Mouse (Mus musculus) lung, postnatal 36 days (tissue): ENCODE measurements at regions not wholly inside any gene's neighbourhood (a gene's known extent, or its start where the extent isn't known, plus 50 kb on each side); places are given as distances from the start of the nearest gene placed in this dataset.

Experiments used
- DNase-seq: peaks from one replicate; pipeline ENCODE4 v3.0.0; 2022; ENCODE audit warnings: mixed read lengths

GRCm38 (mm10) chr13:69867296-69868065 lies 65.3 kb downstream of the Med10 start:
- no peak for DNase-seq

- DNase-seq = no peak
Observed at GRCm38 (mm10) chr13:69896536-69896935, 94.3 kb downstream of the Med10 start.

DNA sequence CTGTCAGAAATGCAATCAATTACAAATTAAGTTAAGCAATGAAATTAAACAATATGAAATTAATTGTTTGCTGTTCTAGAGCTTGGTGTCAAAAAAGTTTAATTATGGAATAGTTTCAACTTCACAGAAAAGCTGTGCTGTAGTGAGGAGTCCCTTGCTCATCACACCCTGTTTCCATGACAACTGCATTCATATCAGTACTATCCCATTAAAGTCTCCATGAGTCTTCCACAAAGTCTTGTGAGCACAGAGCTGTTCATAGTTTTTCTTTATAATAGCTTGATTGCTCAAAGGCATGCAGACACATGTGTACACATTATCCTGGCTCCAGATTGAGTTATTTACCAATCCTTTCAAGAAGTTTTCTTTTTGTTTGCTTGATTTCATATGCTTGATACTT lies 98.9 kb downstream of the Med10 start:
- DNase-seq = no peak

GRCm38 (mm10) chr13:69906802-69907537 lies 104.8 kb downstream of the Med10 start:
- DNase-seq = no peak

DNA sequence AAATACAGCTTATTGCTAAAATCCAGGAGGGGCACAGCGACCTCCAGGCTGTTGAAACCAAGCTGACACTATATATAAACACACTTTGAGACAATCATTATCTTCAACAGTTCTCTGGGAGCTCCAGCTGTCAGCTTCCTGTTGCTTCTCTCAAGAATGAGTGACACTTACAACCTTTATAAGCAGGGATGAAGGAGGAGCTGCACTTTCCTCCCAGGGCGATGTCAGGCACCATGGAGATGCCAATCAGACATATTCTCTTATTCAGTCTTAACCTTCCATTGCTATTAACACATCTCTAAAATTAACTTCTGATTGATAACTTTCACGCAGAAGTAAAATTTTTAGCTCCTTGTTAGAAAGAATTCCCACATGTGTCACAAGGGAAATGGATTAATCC lies 113.6 kb downstream of the Med10 start:
- no peak for DNase-seq

DNA sequence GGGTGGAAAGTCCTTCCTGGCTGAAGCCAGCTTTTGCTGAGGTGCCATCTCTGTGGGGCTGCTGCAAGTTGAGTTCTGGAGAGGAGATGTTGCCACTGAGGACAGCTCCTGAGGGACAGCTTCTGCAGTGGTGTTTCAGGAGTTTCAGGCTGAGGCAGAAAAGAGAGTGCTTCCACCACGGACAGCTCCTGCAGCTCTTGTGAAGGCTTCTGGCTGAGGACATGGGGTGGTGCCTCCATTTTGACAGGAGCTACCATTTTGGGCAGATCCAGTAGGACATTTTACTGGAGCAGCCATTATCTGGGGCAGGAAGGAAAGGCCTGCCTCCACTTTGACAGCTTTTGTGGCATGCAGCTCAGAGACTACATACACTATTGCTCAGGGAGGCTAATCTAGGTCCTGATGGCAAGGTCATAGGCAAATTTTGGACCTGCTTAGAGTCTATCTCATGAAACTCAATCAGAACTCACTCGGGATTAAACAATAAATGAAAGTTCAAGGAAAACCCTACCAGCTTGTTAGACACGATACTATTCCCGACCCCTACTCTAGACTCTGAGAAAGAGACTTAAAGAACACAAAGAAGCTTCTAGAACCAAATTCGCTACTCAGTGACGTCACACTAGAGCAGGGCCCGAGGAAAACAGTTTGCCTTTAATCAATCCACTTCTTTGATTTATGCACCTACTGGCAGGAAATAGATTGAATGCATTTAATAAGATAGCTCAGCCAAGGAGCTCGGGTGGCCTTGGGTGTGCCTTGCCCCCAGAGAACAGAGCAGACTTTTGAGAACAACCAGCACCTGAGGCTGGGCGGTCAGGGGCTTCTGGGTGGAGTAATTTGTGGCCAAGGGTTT lies 130.7 kb downstream of the Med10 start:
- no peak for DNase-seq

GRCm38 (mm10) chr13:69933551-69933845 lies 131.3 kb downstream of the Med10 start:
- DNase-seq = no peak

DNA sequence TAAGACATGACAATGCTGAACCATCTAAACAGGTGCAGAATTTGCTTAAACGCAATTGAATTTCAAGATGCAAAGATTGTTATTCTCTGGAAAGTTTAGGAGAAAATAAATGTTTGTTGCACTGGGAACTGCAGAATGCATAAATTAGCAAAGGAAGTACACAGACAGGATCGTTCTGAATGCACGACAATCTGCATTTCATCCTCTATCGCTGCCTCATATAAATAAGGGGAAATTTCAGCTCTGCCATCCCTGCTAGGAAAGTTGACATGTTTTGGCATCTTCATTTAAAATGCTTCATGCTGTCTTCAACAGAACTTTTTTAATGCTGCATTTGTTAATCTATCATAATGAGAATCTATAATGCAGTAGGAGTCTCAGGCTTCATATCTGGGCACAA lies 137.6 kb downstream of the Med10 start:
- DNase-seq = no peak

- no peak for DNase-seq
Observed at GRCm38 (mm10) chr13:69944651-69945050, 142.5 kb downstream of the Med10 start.

DNA sequence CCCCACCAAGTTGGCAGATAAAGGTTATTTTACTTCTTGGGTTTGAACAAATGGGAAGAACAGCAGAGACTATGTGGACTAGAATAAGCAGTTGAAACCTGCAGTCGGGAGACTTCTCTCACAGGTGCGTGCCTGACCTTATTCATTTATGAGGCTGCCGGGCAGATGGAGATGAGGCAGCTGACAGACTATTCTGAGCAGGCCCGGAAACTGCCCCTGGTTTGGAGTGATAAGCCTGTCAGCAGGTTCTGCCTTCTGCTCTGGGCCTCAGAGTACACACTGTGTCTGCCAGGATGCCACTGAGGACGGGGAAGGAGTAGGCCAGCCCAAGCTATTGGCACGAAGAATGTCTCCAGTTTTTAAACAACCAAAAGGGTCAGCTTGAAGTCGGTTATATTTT lies 144.4 kb downstream of the Med10 start:
- DNase-seq = no peak

DNA sequence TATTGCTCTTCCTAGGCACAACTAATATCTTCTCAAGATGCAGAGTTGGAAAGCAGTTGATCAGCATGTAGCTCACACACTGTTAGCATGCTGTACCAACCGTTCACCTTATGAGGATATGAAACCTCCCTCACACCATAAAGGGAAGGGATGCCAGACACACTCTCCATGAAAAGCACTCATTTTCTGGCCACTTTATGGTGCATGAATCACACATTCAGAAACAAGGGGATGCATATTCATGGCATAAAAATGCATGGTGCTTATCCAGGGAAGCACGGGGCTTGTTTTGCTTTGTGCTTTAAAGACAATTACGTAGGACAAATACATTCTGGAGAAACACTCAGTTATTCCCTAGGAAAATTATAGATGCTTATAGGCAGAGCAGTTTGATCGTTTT lies 149.9 kb downstream of the Med10 start:
- no peak for DNase-seq

DNA sequence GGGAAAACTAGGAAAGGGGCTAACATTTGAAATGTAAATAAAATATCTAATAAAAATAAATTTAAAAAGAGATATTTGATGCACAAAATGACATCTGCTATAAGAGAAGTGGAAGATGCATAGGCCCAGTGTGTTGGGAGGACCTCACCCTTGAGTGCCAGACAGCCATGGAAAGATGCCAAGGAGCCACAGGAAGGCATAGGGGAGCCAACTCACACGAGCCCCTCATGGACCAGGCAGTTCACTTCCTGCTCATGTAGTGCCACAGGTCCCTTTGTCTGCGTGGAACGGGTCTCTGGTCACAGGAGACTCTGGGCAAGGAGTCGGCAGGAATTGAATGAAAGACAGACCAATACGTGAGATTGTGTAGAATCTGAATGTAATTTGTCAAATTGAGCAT lies 152.0 kb downstream of the Med10 start:
- DNase-seq = no peak

GRCm38 (mm10) chr13:69955503-69955902 lies 153.3 kb downstream of the Med10 start:
- no peak for DNase-seq

DNA sequence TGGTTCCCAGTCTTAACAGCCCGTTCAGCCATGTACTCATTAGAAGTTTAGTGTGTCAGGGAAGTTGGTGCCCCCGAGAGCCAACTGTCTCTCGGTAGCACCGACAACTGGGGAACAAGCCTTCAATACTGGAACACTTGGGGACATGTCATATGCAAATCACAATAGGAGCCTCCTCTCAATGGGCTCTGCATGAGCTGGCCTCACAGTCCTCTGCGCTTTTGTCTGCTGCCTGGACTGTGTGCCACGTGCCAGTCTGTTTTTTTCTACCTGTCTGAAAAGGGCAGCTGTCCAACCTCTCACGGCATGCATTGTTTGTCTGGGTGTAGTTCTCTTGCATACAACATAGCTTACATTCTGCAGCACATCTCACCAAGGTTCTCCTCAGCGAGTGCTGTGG lies 161.7 kb downstream of the Med10 start:
- no peak for DNase-seq

DNA sequence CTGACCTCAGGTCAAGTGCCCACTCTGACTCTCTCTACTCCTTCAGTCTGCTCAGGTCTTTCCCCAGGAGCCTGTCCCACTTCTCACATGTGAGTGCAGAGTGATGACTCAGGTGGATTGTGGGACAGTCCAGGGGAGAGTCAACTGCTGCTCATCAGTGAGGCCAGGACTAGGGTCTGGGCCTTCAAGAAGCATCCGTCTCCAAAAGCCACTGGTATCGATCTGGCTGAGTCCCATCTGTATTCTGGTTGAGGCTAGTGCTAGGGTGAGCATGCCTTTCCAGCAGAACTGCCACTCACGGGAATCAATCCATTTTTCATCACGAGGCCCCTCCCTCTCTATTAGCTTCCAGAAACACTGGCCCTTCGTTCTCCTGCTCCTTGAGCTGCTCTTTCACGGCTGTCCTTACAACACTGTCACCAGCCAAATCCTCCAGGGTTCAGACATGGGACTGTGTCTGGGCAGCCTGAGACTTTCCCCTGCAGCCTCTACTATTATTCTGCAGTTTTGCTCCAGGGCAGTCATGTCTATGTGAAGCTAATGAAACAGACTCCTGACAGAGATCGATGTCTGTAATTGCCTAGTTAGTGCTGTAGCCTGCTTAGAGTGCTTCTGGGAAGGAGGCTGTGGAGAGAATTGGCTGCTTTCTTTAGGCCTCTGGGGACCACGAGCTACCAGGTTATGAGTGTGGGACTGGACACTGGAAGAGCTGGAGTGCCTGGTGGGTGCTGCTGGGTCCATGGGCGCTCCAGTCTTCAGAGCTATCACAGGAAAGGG lies 169.3 kb downstream of the Med10 start:
- DNase-seq = no peak

- DNase-seq = no peak
Observed at GRCm38 (mm10) chr13:69974835-69975234, 172.6 kb downstream of the Med10 start.

GRCm38 (mm10) chr13:69984159-69984558 lies 182.0 kb downstream of the Med10 start:
- DNase-seq = no peak

GRCm38 (mm10) chr13:69987181-69987580 lies 185.0 kb downstream of the Med10 start:
- peak; percentile 5 for DNase-seq

- no peak for DNase-seq
Observed at GRCm38 (mm10) chr13:69988319-69988718, 186.1 kb downstream of the Med10 start.

GRCm38 (mm10) chr13:69991253-69991891 lies 189.2 kb downstream of the Med10 start:
- peak; percentile 35 for DNase-seq

DNA sequence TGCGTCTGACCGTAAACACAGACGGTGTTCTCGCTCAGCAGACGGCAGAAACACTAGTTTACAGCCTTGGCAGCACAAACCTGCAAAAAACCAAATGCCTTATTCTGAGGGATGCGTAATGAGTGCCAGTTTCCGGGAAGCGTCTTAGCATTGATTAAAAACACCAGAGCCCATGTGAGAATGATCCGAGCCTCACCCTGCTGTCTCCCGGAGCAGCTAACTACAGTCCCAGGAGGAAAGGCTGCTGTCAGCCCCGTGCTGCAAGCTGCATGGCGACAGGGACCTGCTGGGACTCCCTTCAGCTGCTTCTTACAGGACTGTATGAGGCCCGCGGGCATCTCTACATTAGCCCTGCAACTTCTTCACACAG lies 189.7 kb downstream of the Med10 start:
- no peak for DNase-seq

- peak; percentile 5 for DNase-seq
Observed at GRCm38 (mm10) chr13:70003591-70003990, 201.4 kb downstream of the Med10 start.
